Mouse (Mus musculus): ENCODE results near the gene Pi4ka. TPM values are rescaled to one million over a fixed set of nuclear protein-coding genes. Genes with fewer than 3 reads are reported as not detected.

Pi4ka gene
- polyA plus RNA-seq (2014; fragmentation: Illumina TruSeq; extraction: RNeasy Lipid Tissue Mini Kit (QIAGEN cat#74804); ENCODE audit: low read depth, low replicate concordance): 39.1 TPM

GRCm38 (mm10) chr16:17405736-17406443, at the start of gene Pi4ka, which contains the start of gene Snap29:
Gene Pi4ka, minus strand, starts transcription at chr16:17406314.
Gene Snap29, plus strand, starts transcription at chr16:17405986.

GRCm38 (mm10) chr16:17451541-17452372, 45.6 kb upstream of the Pi4ka start, which contains the start of gene Crkl:
Gene Crkl, plus strand, starts transcription at chr16:17451987.

GRCm38 (mm10) chr16:17331116-17331515, 75.0 kb downstream of the Pi4ka start, which contains the start of gene Serpind1:
Gene Serpind1, plus strand, starts transcription at chr16:17331371.

GRCm38 (mm10) chr16:17275721-17276120, 130.4 kb downstream of the Pi4ka start, which contains the start of gene Tmem191c:
Gene Tmem191c, plus strand, starts transcription at chr16:17276077.

DNA sequence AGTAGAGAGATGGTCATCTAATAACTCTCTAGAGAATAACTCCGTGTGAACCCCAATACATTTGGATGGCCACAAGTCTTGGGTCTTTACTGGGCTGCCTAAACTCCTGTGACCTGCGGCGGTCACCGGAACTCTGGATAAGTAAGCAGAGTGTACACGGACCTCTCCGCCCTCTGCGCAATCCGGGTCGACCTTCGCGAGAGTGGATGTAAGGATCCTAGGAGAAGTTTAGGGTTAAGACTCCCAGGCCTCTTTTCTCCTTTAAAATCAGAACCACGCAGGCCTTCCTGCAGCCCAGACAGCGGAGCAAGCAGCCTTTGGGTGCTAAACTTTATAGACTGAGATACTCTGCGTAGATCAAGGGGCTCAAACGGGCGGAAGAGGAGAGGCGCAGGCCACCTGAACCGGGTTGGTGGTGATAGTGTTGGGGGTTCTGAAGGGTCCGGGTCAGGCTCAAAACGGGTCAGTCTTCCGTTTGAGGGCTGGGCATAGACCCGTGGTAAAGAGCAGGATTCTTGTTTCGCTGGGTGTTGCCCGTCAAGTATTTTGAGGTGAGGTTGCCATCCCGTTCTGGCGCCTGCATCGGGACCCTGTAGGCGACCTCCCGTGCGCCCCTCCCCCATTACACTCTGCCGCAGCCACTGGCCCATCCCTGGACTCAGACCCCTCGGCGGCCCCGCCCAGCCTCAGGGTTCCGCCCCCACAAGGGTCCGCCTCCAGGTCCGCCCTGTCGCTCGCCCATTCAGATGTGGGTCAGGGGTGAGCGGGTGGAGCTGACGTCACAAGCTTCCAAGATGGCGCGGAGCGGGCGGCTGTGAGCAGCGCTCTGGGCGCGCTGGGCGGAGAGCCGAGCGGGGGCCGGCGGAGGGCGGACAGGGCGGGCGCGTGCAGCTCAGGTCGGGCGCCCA, 173.1 kb downstream of the Pi4ka start, which contains the start of gene Hic2:
TSS of gene Hic2 (plus strand) at position 779 of the 908 bp plus-strand sequence.

Other genes starting within 250 kb of the Pi4ka start
- 193 TPM for gene Ube2l3, start 203.7 kb downstream of the Pi4ka start, polyA plus RNA-seq (2014; fragmentation: Illumina TruSeq; extraction: RNeasy Lipid Tissue Mini Kit (QIAGEN cat#74804); ENCODE audit: low read depth, low replicate concordance)
- gene Rimbp3, start 197.7 kb downstream of the Pi4ka start, polyA plus RNA-seq (2014; fragmentation: Illumina TruSeq; extraction: RNeasy Lipid Tissue Mini Kit (QIAGEN cat#74804); ENCODE audit: low read depth, low replicate concordance): 66.6 TPM
- gene Hic2, start 172.7 kb downstream of the Pi4ka start, polyA plus RNA-seq (2014; fragmentation: Illumina TruSeq; extraction: RNeasy Lipid Tissue Mini Kit (QIAGEN cat#74804); ENCODE audit: low read depth, low replicate concordance): 0.95 TPM
- gene Tmem191c, start 130.2 kb downstream of the Pi4ka start, polyA plus RNA-seq (2014; fragmentation: Illumina TruSeq; extraction: RNeasy Lipid Tissue Mini Kit (QIAGEN cat#74804); ENCODE audit: low read depth, low replicate concordance): 1.1 TPM
- gene Serpind1, start 74.9 kb downstream of the Pi4ka start, polyA plus RNA-seq (2014; fragmentation: Illumina TruSeq; extraction: RNeasy Lipid Tissue Mini Kit (QIAGEN cat#74804); ENCODE audit: low read depth, low replicate concordance): 0.10 TPM
- gene Snap29, start 328 bp downstream of the Pi4ka start, polyA plus RNA-seq (2014; fragmentation: Illumina TruSeq; extraction: RNeasy Lipid Tissue Mini Kit (QIAGEN cat#74804); ENCODE audit: low read depth, low replicate concordance): 51.2 TPM
- 9.1 TPM for gene Crkl, start 45.7 kb upstream of the Pi4ka start, polyA plus RNA-seq (2014; fragmentation: Illumina TruSeq; extraction: RNeasy Lipid Tissue Mini Kit (QIAGEN cat#74804); ENCODE audit: low read depth, low replicate concordance)
- 0.34 TPM for gene Aifm3, start 83.3 kb upstream of the Pi4ka start, polyA plus RNA-seq (2014; fragmentation: Illumina TruSeq; extraction: RNeasy Lipid Tissue Mini Kit (QIAGEN cat#74804); ENCODE audit: low read depth, low replicate concordance)
- gene Lztr1, start 102.4 kb upstream of the Pi4ka start, polyA plus RNA-seq (2014; fragmentation: Illumina TruSeq; extraction: RNeasy Lipid Tissue Mini Kit (QIAGEN cat#74804); ENCODE audit: low read depth, low replicate concordance): 7.8 TPM
- gene Thap7, start 124.8 kb upstream of the Pi4ka start, polyA plus RNA-seq (2014; fragmentation: Illumina TruSeq; extraction: RNeasy Lipid Tissue Mini Kit (QIAGEN cat#74804); ENCODE audit: low read depth, low replicate concordance): 3.6 TPM
- gene Lrrc74b, start 154.9 kb upstream of the Pi4ka start, polyA plus RNA-seq (2014; fragmentation: Illumina TruSeq; extraction: RNeasy Lipid Tissue Mini Kit (QIAGEN cat#74804); ENCODE audit: low read depth, low replicate concordance): 0.31 TPM
- gene P2rx6, start 155.6 kb upstream of the Pi4ka start, polyA plus RNA-seq (2014; fragmentation: Illumina TruSeq; extraction: RNeasy Lipid Tissue Mini Kit (QIAGEN cat#74804); ENCODE audit: low read depth, low replicate concordance): 0.21 TPM
- gene Slc7a4, start 176.9 kb upstream of the Pi4ka start, polyA plus RNA-seq (2014; fragmentation: Illumina TruSeq; extraction: RNeasy Lipid Tissue Mini Kit (QIAGEN cat#74804); ENCODE audit: low read depth, low replicate concordance): 0.81 TPM
- 70.4 TPM for gene Smpd4, start 213.0 kb upstream of the Pi4ka start, polyA plus RNA-seq (2014; fragmentation: Illumina TruSeq; extraction: RNeasy Lipid Tissue Mini Kit (QIAGEN cat#74804); ENCODE audit: low read depth, low replicate concordance)
- gene Ccdc74a, start 240.2 kb upstream of the Pi4ka start, polyA plus RNA-seq (2014; fragmentation: Illumina TruSeq; extraction: RNeasy Lipid Tissue Mini Kit (QIAGEN cat#74804); ENCODE audit: low read depth, low replicate concordance): 18.4 TPM